Mouse (Mus musculus) myocyte (in vitro differentiated cells): ENCODE measurements around the gene Slc4a3.

Experiments used
- CEBPB ChIP-seq: IDR thresholded peaks from 2 replicates; pipeline ENCODE4 v1.6.1; 2011; ENCODE audit warnings: mild to moderate bottlenecking, moderate library complexity; ENCODE audit not compliant: poor library complexity, insufficient read depth, severe bottlenecking
- E2F4 ChIP-seq: IDR thresholded peaks from one replicate; pipeline ENCODE4 v1.6.1; 2011; ENCODE audit warnings: mild to moderate bottlenecking, control low read depth, moderate library complexity; ENCODE audit not compliant: insufficient read depth
- MAX ChIP-seq: IDR thresholded peaks from one replicate; pipeline ENCODE4 v1.6.1; 2011; ENCODE audit warnings: low read depth, mild to moderate bottlenecking, control low read depth
- POLR2A ChIP-seq: IDR thresholded peaks from one replicate; pipeline ENCODE4 v1.6.1; 2011; ENCODE audit warnings: low read depth, mild to moderate bottlenecking, control low read depth, moderate library complexity; ENCODE audit not compliant: insufficient read length
- POLR2AphosphoS2 ChIP-seq: IDR thresholded peaks from one replicate; pipeline ENCODE4 v1.6.1; 2011; ENCODE audit warnings: low read depth, control low read depth; ENCODE audit not compliant: insufficient read length
- USF1 ChIP-seq: IDR thresholded peaks from one replicate; pipeline ENCODE4 v1.6.1; 2011; ENCODE audit warnings: low read depth, mild to moderate bottlenecking, control low read depth, moderate library complexity

- TF ChIP-seq USF1 (no peak), POLR2A (peak; percentile 81), POLR2AphosphoS2 (peak; percentile 92), MAX (no peak), E2F4 (no peak), CEBPB (no peak)
These were observed 40.7 kb upstream of the Slc4a3 start for GRCm38 (mm10) chr1:75505159-75505955.
